Mouse (Mus musculus): ENCODE data around the gene Uap1. TPM values are rescaled to one million over a fixed set of nuclear protein-coding genes. Genes with fewer than 3 reads are reported as not detected.

Uap1 gene
- polyA plus RNA-seq, 1 experiment from 2014 or later, result 66.2 TPM

GRCm38 (mm10) chr1:170206395-170206794 is 31.6 kb upstream of the Uap1 start:
- ATAC-seq (ENCODE audit: insufficient read depth, low FRiP score, low TSS enrichment) (no peak), DNase-seq (ENCODE audit: low spot score) (no peak)
- Histone ChIP-seq H3K27me3 (ENCODE audit: control insufficient read depth, insufficient read depth, low read length) (no peaks in the 10 kb centered on the region), H3K36me3 (ENCODE audit: control insufficient read depth, insufficient read depth, low read length) (peaks cover 12% of the 10 kb centered on the region), H3K4me3 (ENCODE audit: low read depth, low read length) (no peak overlapping the region), H3K9me3 (ENCODE audit: control insufficient read depth, low read length) (no peaks in the 10 kb centered on the region), H3K4me1 (ENCODE audit: control insufficient read depth, insufficient read depth, low read length) (no peaks in the 10 kb centered on the region), H3K9ac (ENCODE audit: low read length) (no peak overlapping the region), H3K27ac (ENCODE audit: low read depth, low read length) (no peak overlapping the region), H3K4me2 (ENCODE audit: low read depth) (no peak overlapping the region)
- 95% methylated on average over 6 of the region's 6 CpGs for WGBS

GRCm38 (mm10) chr1:170200379-170200778 is 25.6 kb upstream of the Uap1 start:
- no peak overlapping the region for H3K4me2 ChIP-seq (ENCODE audit: low read depth)
- WGBS, result 78% methylated on average over 3 of the region's 3 CpGs
- H3K4me1 ChIP-seq (ENCODE audit: control insufficient read depth, insufficient read depth, low read length), result no peaks in the 10 kb centered on the region
- ATAC-seq (ENCODE audit: insufficient read depth, low FRiP score, low TSS enrichment), result no peak
- no peak overlapping the region for H3K27ac ChIP-seq (ENCODE audit: low read depth, low read length)
- H3K9me3 ChIP-seq (ENCODE audit: control insufficient read depth, low read length), result no peaks in the 10 kb centered on the region
- H3K9ac ChIP-seq (ENCODE audit: low read length), result no peak overlapping the region
- no peak overlapping the region for H3K4me3 ChIP-seq (ENCODE audit: low read depth, low read length)
- DNase-seq (ENCODE audit: low spot score), result peak; percentile 25
- H3K36me3 ChIP-seq (ENCODE audit: control insufficient read depth, insufficient read depth, low read length), result peaks cover 9% of the 10 kb centered on the region; the same call in 1 of the 2 replicates
- no peaks in the 10 kb centered on the region for H3K27me3 ChIP-seq (ENCODE audit: control insufficient read depth, insufficient read depth, low read length)

GRCm38 (mm10) chr1:170196211-170196610 is 21.5 kb upstream of the Uap1 start:
- no peak overlapping the region for H3K4me2 ChIP-seq (ENCODE audit: low read depth)
- H3K4me1 ChIP-seq (ENCODE audit: control insufficient read depth, insufficient read depth, low read length), result no peaks in the 10 kb centered on the region
- WGBS, result 94% methylated on average over 8 of the region's 8 CpGs
- no peak overlapping the region for H3K9ac ChIP-seq (ENCODE audit: low read length)
- no peaks in the 10 kb centered on the region for H3K27me3 ChIP-seq (ENCODE audit: control insufficient read depth, insufficient read depth, low read length)
- ATAC-seq (ENCODE audit: insufficient read depth, low FRiP score, low TSS enrichment) (no peak), DNase-seq (ENCODE audit: low spot score) (no peak)
- H3K36me3 ChIP-seq (ENCODE audit: control insufficient read depth, insufficient read depth, low read length), result peaks cover 10% of the 10 kb centered on the region; the same call in 1 of the 2 replicates
- no peaks in the 10 kb centered on the region for H3K9me3 ChIP-seq (ENCODE audit: control insufficient read depth, low read length)
- H3K27ac ChIP-seq (ENCODE audit: low read depth, low read length), result no peak overlapping the region
- no peak overlapping the region for H3K4me3 ChIP-seq (ENCODE audit: low read depth, low read length)

- Histone ChIP-seq H3K9ac (ENCODE audit: low read length) (no peak overlapping the region), H3K4me1 (ENCODE audit: control insufficient read depth, insufficient read depth, low read length) (no peaks in the 10 kb centered on the region), H3K4me2 (ENCODE audit: low read depth) (no peak overlapping the region), H3K27ac (ENCODE audit: low read depth, low read length) (no peak overlapping the region), H3K27me3 (ENCODE audit: control insufficient read depth, insufficient read depth, low read length) (no peaks in the 10 kb centered on the region), H3K9me3 (ENCODE audit: control insufficient read depth, low read length) (no peaks in the 10 kb centered on the region), H3K4me3 (ENCODE audit: low read depth, low read length) (no peak overlapping the region), H3K36me3 (ENCODE audit: control insufficient read depth, insufficient read depth, low read length) (peaks cover 7% of the 10 kb centered on the region; the same call in 1 of the 2 replicates)
- 85% methylated on average over 1 of the region's 1 CpGs for WGBS
- ATAC-seq (ENCODE audit: insufficient read depth, low FRiP score, low TSS enrichment) (no peak), DNase-seq (ENCODE audit: low spot score) (no peak)
These were observed 17.2 kb upstream of the Uap1 start for GRCm38 (mm10) chr1:170191925-170192324.

- Histone ChIP-seq H3K4me2 (ENCODE audit: low read depth) (no peak overlapping the region), H3K36me3 (ENCODE audit: control insufficient read depth, insufficient read depth, low read length) (peaks cover 6% of the 10 kb centered on the region; the same call in 1 of the 2 replicates), H3K27ac (ENCODE audit: low read depth, low read length) (no peak overlapping the region), H3K9me3 (ENCODE audit: control insufficient read depth, low read length) (no peaks in the 10 kb centered on the region), H3K27me3 (ENCODE audit: control insufficient read depth, insufficient read depth, low read length) (no peaks in the 10 kb centered on the region), H3K9ac (ENCODE audit: low read length) (no peak overlapping the region), H3K4me3 (ENCODE audit: low read depth, low read length) (no peak overlapping the region), H3K4me1 (ENCODE audit: control insufficient read depth, insufficient read depth, low read length) (no peaks in the 10 kb centered on the region)
- no peak for ATAC-seq (ENCODE audit: insufficient read depth, low FRiP score, low TSS enrichment)
- 85% methylated on average over 4 of the region's 4 CpGs for WGBS
- DNase-seq (ENCODE audit: low spot score), result no peak
These were observed 15.5 kb upstream of the Uap1 start for GRCm38 (mm10) chr1:170190225-170190624.

GRCm38 (mm10) chr1:170188601-170189000 is 13.8 kb upstream of the Uap1 start:
- Histone ChIP-seq H3K36me3 (ENCODE audit: control insufficient read depth, insufficient read depth, low read length) (0 out of 2 replicates have a peak, but pooled peaks cover 2% of the 10 kb centered on the region), H3K27ac (ENCODE audit: low read depth, low read length) (no peak overlapping the region), H3K4me1 (ENCODE audit: control insufficient read depth, insufficient read depth, low read length) (no peaks in the 10 kb centered on the region), H3K4me2 (ENCODE audit: low read depth) (no peak overlapping the region), H3K4me3 (ENCODE audit: low read depth, low read length) (no peak overlapping the region), H3K27me3 (ENCODE audit: control insufficient read depth, insufficient read depth, low read length) (no peaks in the 10 kb centered on the region), H3K9ac (ENCODE audit: low read length) (no peak overlapping the region), H3K9me3 (ENCODE audit: control insufficient read depth, low read length) (no peaks in the 10 kb centered on the region)
- WGBS, result 81% methylated on average over 11 of the region's 11 CpGs
- DNase-seq (ENCODE audit: low spot score) (no peak), ATAC-seq (ENCODE audit: insufficient read depth, low FRiP score, low TSS enrichment) (no peak)

- Histone ChIP-seq H3K9me3 (ENCODE audit: control insufficient read depth, low read length) (no peaks in the 10 kb centered on the region), H3K4me3 (ENCODE audit: low read depth, low read length) (no peak overlapping the region), H3K27ac (ENCODE audit: low read depth, low read length) (no peak overlapping the region), H3K27me3 (ENCODE audit: control insufficient read depth, insufficient read depth, low read length) (no peaks in the 10 kb centered on the region), H3K4me2 (ENCODE audit: low read depth) (no peak overlapping the region), H3K9ac (ENCODE audit: low read length) (no peak overlapping the region), H3K4me1 (ENCODE audit: control insufficient read depth, insufficient read depth, low read length) (no peaks in the 10 kb centered on the region), H3K36me3 (ENCODE audit: control insufficient read depth, insufficient read depth, low read length) (no peaks in the 10 kb centered on the region)
- WGBS, result 89% methylated on average over 5 of the region's 5 CpGs
- DNase-seq (ENCODE audit: low spot score) (no peak), ATAC-seq (ENCODE audit: insufficient read depth, low FRiP score, low TSS enrichment) (no peak)
These were observed 11.8 kb upstream of the Uap1 start for GRCm38 (mm10) chr1:170186531-170186930.

- DNase-seq (ENCODE audit: low spot score), result no peak
- WGBS, result 95% methylated on average over 3 of the region's 3 CpGs
- no peak for ATAC-seq (ENCODE audit: insufficient read depth, low FRiP score, low TSS enrichment)
- H3K9ac ChIP-seq (ENCODE audit: low read length), result no peak overlapping the region
- no peak overlapping the region for H3K27ac ChIP-seq (ENCODE audit: low read depth, low read length)
- H3K4me2 ChIP-seq (ENCODE audit: low read depth), result no peak overlapping the region
- H3K9me3 ChIP-seq (ENCODE audit: control insufficient read depth, low read length), result no peaks in the 10 kb centered on the region
- H3K27me3 ChIP-seq (ENCODE audit: control insufficient read depth, insufficient read depth, low read length), result no peaks in the 10 kb centered on the region
- H3K4me1 ChIP-seq (ENCODE audit: control insufficient read depth, insufficient read depth, low read length), result no peaks in the 10 kb centered on the region
- H3K4me3 ChIP-seq (ENCODE audit: low read depth, low read length), result no peak overlapping the region
- no peaks in the 10 kb centered on the region for H3K36me3 ChIP-seq (ENCODE audit: control insufficient read depth, insufficient read depth, low read length)
These were observed 10.4 kb upstream of the Uap1 start for GRCm38 (mm10) chr1:170185137-170185536.

GRCm38 (mm10) chr1:170182706-170183105 is 7.9 kb upstream of the Uap1 start:
- no peaks in the 10 kb centered on the region for H3K4me1 ChIP-seq (ENCODE audit: control insufficient read depth, insufficient read depth, low read length)
- no peaks in the 10 kb centered on the region for H3K9me3 ChIP-seq (ENCODE audit: control insufficient read depth, low read length)
- DNase-seq (ENCODE audit: low spot score), result no peak
- H3K27ac ChIP-seq (ENCODE audit: low read depth, low read length), result no peak overlapping the region
- H3K36me3 ChIP-seq (ENCODE audit: control insufficient read depth, insufficient read depth, low read length), result no peaks in the 10 kb centered on the region
- no peak overlapping the region for H3K4me2 ChIP-seq (ENCODE audit: low read depth)
- no peak overlapping the region for H3K4me3 ChIP-seq (ENCODE audit: low read depth, low read length)
- no peak overlapping the region for H3K9ac ChIP-seq (ENCODE audit: low read length)
- H3K27me3 ChIP-seq (ENCODE audit: control insufficient read depth, insufficient read depth, low read length), result no peaks in the 10 kb centered on the region
- ATAC-seq (ENCODE audit: insufficient read depth, low FRiP score, low TSS enrichment), result no peak
